Mouse (Mus musculus) ES-E14 (cell line): ENCODE results near the gene Naxd. TPM values are rescaled to one million over a fixed set of nuclear protein-coding genes. Genes with fewer than 3 reads are reported as not detected.

ENCODE experiments used
- DNase-seq: peaks from one replicate; pipeline ENCODE4 v3.0.0-alpha.2; 2013; ENCODE audit warnings: low read depth, low spot score
- H3K27ac ChIP-seq: 2 replicates; pipeline ENCODE4 v1.5.1; 2012; ENCODE audit warnings: low read depth, mild to moderate bottlenecking, low read length, moderate library complexity, mixed read lengths; ENCODE audit not compliant: poor library complexity, insufficient read depth, severe bottlenecking
- H3K36me3 ChIP-seq: 2 replicates; pipeline ENCODE4 v1.6.1; 2012; ENCODE audit warnings: mild to moderate bottlenecking, low read length, moderate library complexity, mixed read lengths; ENCODE audit not compliant: control insufficient read depth, poor library complexity, insufficient read depth, severe bottlenecking
- H3K4me1 ChIP-seq, 2 experiments: fragments of 150-350 bp in 1 of 2; sonication (generic) in 1 of 2; 2 replicates each; pipeline ENCODE4 v1.6.1; 2012; ENCODE audit warnings: low read length in 2 of 2, mild to moderate bottlenecking in 1 of 2, mixed read lengths in 1 of 2; ENCODE audit not compliant: control insufficient read depth in 2 of 2, insufficient read depth in 2 of 2, poor library complexity in 1 of 2
- H3K4me3 ChIP-seq, 2 experiments: fragments of 150-350 bp in 1 of 2; sonication (generic) in 1 of 2; 2 replicates each; pipeline ENCODE4 v1.5.1; 2012; ENCODE audit warnings: low read length in 2 of 2, low read depth in 1 of 2, mild to moderate bottlenecking in 1 of 2, mixed read lengths in 1 of 2; ENCODE audit not compliant: insufficient read depth in 1 of 2, poor library complexity in 1 of 2, severe bottlenecking in 1 of 2
- H3K9ac ChIP-seq: 2 replicates; pipeline ENCODE4 v1.6.1; 2012; ENCODE audit warnings: low read depth, mild to moderate bottlenecking, low read length, mixed read lengths; ENCODE audit not compliant: poor library complexity, insufficient read depth, severe bottlenecking
- H3K9me3 ChIP-seq: fragments of 150-350 bp; sonication (generic); 2 replicates; pipeline ENCODE4 v1.6.1; 2012; ENCODE audit warnings: low read depth, mild to moderate bottlenecking, low read length; ENCODE audit not compliant: control insufficient read depth, insufficient read depth
- CHD2 ChIP-seq: IDR thresholded peaks from 2 replicates; pipeline ENCODE4 v1.6.1; 2014; ENCODE audit warnings: mild to moderate bottlenecking, low read depth, low read length, inconsistent platforms
- HCFC1 ChIP-seq: IDR thresholded peaks from 2 replicates; pipeline ENCODE4 v1.6.1; 2012; ENCODE audit warnings: low read length, inconsistent platforms, borderline replicate concordance; ENCODE audit not compliant: insufficient read depth
- MAFK ChIP-seq: IDR thresholded peaks from 2 replicates; pipeline ENCODE4 v1.6.1; 2014; ENCODE audit warnings: mild to moderate bottlenecking, low read depth, low read length, inconsistent platforms; ENCODE audit not compliant: insufficient read depth
- ZC3H11A ChIP-seq: IDR thresholded peaks from 2 replicates; pipeline ENCODE4 v1.6.1; 2012; ENCODE audit warnings: low read depth, mild to moderate bottlenecking, inconsistent platforms, low read length, borderline replicate concordance
- ZNF384 ChIP-seq: IDR thresholded peaks from 2 replicates; pipeline ENCODE4 v1.6.1; 2012; ENCODE audit warnings: low read depth, low read length, inconsistent platforms
- in situ Hi-C, 2 experiments: fragments of 600-800 bp; cut with MboI; formaldehyde crosslinking; loops; one replicate each; pipeline ENCODE4 v1.15.1; 2025; ENCODE audit warnings: low sequenced_read_pairs in 2 of 2, inconsistent platforms in 1 of 2; ENCODE audit not compliant: unreplicated experiment in 2 of 2
- total RNA-seq: library from RNA; depleted of rRNA; stranded (reverse); fragments of 300-350 nt; gene quantifications from 2 replicates; pipeline ENCODE4 v1.2.3, GENCODE M21; 2012

Naxd gene
- total RNA-seq, 1 experiment = 42.7 TPM

DNA sequence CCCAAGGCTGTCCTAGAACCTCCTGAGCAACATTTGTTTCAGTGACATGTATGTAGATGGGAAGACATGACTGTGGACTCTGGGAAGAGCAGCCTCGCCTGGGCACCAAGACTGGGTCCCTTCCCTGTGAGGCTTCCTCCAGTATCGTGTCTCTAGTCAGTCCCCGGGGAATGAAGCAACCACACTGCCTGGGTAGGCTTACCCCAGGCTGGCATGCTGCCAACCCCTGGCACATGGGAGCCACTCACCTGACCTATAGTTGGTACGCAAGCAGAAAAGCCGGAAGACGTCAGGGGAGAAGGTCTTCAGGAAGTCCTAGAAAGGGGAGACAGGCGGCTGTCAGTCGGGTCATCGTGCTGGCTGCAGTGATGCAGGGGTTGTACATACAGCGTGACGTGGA, 21.4 kb downstream of the Naxd start:
- H3K9ac ChIP-seq = no peak overlapping the region

DNA sequence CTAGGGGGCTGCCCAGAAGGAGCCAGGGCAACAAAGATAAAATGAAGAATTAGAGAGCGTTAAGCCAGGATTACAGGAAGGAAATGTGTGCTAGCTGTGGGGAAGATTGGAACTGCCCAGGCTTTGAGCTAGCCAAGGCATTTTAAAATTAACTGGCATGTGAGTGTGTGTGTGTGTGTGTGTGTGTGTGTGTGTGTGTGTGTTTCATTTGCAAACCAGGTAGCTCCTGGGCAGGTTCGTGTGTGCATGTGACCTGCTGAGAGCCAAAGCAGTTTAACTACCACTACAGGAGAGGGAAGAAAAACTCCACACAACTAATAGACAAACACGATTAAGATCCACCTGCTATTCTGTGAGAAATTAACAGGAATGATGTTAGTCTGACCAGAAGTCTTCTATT, 26.0 kb downstream of the Naxd start:
- in situ Hi-C loops = no loop called here

More for the DNA sequence above, 21.4 kb downstream of the Naxd start:
- no peak overlapping the region for H3K27ac ChIP-seq
- H3K4me3 ChIP-seq = no peak overlapping the region
- no peak for TF ChIP-seq CHD2
- H3K36me3 ChIP-seq = peaks cover 46% of the 10 kb centered on the region
- H3K9me3 ChIP-seq = no peaks in the 10 kb centered on the region
- no peak for DNase-seq
- in situ Hi-C loops = no loop called here
- H3K4me1 ChIP-seq = no peaks in the 10 kb centered on the region; a peak in 1 of 4 replicates

DNA sequence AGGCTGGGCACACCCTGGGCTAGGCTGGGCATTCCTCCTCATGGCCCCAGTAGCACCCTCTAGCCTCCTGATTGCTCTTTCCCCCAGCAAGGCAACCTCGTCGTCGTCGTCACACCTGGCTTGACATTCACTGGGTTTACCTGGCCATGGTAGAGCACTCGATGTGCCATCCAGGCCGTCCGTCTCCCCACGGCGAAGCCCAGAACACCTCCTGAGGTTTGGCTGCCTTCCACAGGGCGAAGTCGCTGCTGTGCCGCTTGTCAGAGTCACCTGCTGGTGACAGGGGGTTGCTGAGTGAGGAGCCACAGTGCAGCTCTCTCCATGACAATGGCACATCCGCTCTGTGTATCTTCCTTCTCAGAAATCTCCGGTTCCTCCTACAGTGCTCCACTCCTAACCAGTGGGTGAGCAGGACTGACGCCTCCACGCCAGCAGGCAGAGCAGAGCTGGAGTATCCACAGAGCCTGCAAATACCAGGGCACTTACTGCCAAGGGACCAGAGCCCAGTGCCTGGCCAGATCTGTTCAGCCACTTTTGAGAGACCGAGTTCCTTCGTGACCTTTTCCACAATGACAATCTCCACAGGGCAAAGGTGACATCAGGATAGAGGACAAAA, 33.0 kb downstream of the Naxd start:
- Histone ChIP-seq H3K4me3 (no peak overlapping the region), H3K36me3 (peaks cover 19% of the 10 kb centered on the region; the same call in 1 of the 2 replicates), H3K4me1 (peaks cover 10 to 36% of the 10 kb centered on the region in 2 experiments; a peak in 3 of 4 replicates), H3K9ac (no peak overlapping the region), H3K9me3 (no peaks in the 10 kb centered on the region), H3K27ac (no peak overlapping the region)
- in situ Hi-C loops = no loop called here
- no peak for DNase-seq
- no peak for TF ChIP-seq MAFK
- no peak for TF ChIP-seq ZC3H11A
- no peak for TF ChIP-seq HCFC1
- TF ChIP-seq ZNF384 = no peak
- TF ChIP-seq CHD2 = no peak

More for the DNA sequence above, 26.0 kb downstream of the Naxd start:
- Histone ChIP-seq H3K27ac (no peak overlapping the region), H3K9ac (no peak overlapping the region), H3K4me1 (peaks cover 2 to 6% of the 10 kb centered on the region in 2 experiments; a peak in 2 of 4 replicates), H3K36me3 (peaks cover 19% of the 10 kb centered on the region), H3K4me3 (no peak overlapping the region), H3K9me3 (no peaks in the 10 kb centered on the region)
- no peak for DNase-seq
- TF ChIP-seq MAFK = no peak
- no peak for TF ChIP-seq CHD2
- TF ChIP-seq ZNF384 = no peak
- no peak for TF ChIP-seq ZC3H11A
- no peak for TF ChIP-seq HCFC1

DNA sequence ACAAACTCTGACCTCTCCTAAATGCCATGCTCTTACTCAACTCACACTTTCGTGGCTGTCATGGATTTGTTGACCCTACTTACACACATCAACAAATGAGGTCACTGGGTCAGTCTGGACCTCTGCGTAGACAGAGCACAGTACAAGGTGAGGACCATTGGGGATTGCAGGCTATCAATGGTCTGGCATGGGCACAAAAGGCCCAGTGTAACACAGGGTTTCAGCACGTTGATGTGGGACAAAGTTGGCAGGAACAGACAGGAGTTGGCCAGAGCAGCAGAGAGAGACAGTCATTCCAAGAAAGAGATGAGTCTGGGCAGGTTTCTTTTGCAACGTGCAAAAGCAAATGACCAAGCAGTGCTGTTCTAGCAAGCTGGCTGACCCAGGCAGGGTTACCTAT, 33.5 kb downstream of the Naxd start:
- H3K36me3 ChIP-seq = peaks cover 19% of the 10 kb centered on the region
- no peak for DNase-seq
- H3K4me3 ChIP-seq = no peak overlapping the region
- H3K27ac ChIP-seq = no peak overlapping the region
- H3K9me3 ChIP-seq = no peaks in the 10 kb centered on the region
- in situ Hi-C loops = no loop called here
- no peak overlapping the region for H3K9ac ChIP-seq
- H3K4me1 ChIP-seq = peaks cover 10 to 40% of the 10 kb centered on the region in 2 experiments; a peak in 3 of 4 replicates
- no peak for TF ChIP-seq ZC3H11A
- TF ChIP-seq ZNF384 = no peak
- TF ChIP-seq CHD2 = no peak
- no peak for TF ChIP-seq MAFK
- no peak for TF ChIP-seq HCFC1

DNA sequence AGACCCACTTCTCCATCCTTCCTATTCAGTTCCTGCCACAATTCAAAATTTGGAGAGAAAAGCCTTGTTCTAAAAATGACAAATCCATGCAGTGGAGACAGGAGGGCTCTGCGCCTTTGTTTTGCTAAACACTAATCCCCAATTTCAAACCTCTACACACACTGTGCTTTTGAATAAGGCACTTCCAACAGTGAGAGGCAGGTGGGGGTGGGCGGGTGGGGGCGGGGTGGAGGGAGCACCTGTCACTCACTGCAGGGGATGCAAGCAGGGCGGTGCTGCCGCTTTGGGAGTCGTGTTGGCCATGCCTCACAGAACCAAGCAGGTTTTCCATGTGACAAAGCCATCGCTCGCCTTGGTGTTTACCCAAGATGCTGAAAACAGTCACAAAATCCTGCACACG, 37.2 kb downstream of the Naxd start:
- peaks cover 4 to 34% of the 10 kb centered on the region in 2 experiments; a peak in 3 of 4 replicates for H3K4me1 ChIP-seq
- no peak overlapping the region for H3K27ac ChIP-seq
- peaks cover 22% of the 10 kb centered on the region for H3K36me3 ChIP-seq
- H3K9me3 ChIP-seq = no peaks in the 10 kb centered on the region
- no peak for DNase-seq
- TF ChIP-seq ZC3H11A = no peak
- TF ChIP-seq CHD2 = no peak
- no peak for TF ChIP-seq MAFK
- TF ChIP-seq HCFC1 = no peak
- no peak for TF ChIP-seq ZNF384
- no peak overlapping the region for H3K4me3 ChIP-seq
- no peak overlapping the region for H3K9ac ChIP-seq
- in situ Hi-C loops = no loop called here
